Mouse (Mus musculus): ENCODE measurements around the gene Nectin2.
A peak's percentile ranks its signal among the peaks of the same experiment; 100 is the strongest.

Gene Nectin2

DNA sequence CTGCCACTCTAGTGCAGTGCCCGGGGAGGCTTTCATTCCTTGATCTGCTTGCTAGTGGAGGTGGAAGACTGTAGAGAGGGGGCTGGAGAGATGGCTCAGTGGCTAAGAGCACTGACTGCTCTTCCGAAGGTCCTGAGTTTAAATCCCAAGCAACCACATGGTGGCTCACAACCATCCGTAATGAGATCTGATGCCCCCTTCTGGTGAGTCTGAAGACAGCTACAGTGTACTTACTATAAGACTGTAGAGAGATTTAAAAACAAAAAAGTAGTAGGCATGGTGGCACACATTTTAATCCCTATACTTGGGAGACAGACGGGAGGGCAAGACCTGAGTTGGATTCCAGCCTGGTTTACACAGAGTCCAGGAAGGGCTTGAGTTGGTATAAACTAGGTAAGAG lies 37.9 kb downstream of the Nectin2 start:
- DNase-seq (ENCODE audit: low read depth, low spot score): peak; percentile 70

DNA sequence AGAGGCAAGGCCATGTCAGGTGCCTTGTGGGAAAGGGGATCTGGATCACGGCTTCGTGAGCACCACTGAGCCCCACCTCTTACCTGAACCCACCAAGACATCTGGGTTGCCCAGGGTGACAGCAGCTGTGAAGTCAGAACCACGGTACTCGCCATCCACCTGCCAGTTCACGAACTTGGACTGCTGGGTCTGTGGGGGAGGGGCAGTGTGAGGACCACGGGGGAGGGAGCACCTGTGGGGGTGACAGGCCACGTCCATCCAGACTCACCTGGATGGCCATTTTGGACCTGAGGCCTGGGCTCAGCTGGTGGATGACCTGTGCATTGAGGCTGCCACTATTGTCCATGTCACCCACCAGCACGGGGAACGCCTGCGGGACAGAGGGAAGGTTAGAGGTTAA lies 39.6 kb downstream of the Nectin2 start:
- no peak for DNase-seq (ENCODE audit: low read depth, low spot score)

- DNase-seq (ENCODE audit: low read depth, low spot score): no peak
Measured at GRCm38 (mm10) chr7:19705271-19705670, 45.0 kb downstream of the Nectin2 start.

GRCm38 (mm10) chr7:19704475-19704874 lies 45.8 kb downstream of the Nectin2 start:
- no peak for DNase-seq (ENCODE audit: low read depth, low spot score)

GRCm38 (mm10) chr7:19702859-19703555 lies 47.3 kb downstream of the Nectin2 start:
- DNase-seq (ENCODE audit: low read depth, low spot score): no peak

- peak; percentile 82 for DNase-seq (ENCODE audit: low read depth, low spot score)
Measured at GRCm38 (mm10) chr7:19701069-19701761, 49.1 kb downstream of the Nectin2 start.

DNA sequence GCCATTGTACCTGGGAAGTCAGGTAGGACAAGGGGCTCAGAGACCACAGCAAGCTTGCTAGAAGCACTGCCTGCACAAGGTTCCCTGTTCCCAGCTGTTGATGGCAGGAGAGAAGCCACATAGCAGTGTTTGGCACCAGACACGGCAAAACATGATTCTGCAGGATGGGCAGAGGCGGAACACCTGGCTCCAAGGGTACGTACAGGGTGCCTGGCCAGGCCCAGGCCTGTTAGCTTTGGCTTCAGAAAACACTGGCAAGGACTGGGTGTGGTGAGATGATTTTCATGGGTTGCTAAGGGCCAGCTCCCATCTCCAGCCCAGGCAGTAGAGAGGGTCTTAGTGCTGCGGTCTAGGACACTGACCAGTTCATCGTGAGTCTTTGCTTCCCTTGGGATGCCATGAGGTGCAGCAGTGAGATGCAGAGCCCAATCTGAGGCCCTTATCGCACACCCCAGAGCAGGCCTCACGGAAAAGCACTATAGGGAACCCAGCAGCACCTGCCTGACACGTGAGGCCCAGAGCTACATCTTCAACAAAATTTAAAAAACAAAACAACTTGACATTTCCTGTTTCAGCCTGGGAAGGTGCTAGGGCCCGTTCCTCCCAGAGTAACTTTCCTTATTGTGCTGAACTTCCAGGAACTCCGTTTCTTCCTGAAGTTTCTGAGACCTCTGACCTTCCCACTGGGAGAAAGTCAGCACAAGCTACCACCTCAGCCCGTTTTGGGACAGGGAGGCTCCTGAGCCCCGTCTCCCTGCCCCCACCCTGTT lies 49.8 kb downstream of the Nectin2 start:
- peak; percentile 75 for DNase-seq (ENCODE audit: low read depth, low spot score)

GRCm38 (mm10) chr7:19699827-19700148 lies 50.5 kb downstream of the Nectin2 start:
- DNase-seq (ENCODE audit: low read depth, low spot score): no peak

GRCm38 (mm10) chr7:19698907-19699826 lies 51.1 kb downstream of the Nectin2 start, which contains the start of gene Apoe:
Gene Apoe (minus strand): TSS chr7:19699188.
- DNase-seq (ENCODE audit: low read depth, low spot score): peak; percentile 88

DNA sequence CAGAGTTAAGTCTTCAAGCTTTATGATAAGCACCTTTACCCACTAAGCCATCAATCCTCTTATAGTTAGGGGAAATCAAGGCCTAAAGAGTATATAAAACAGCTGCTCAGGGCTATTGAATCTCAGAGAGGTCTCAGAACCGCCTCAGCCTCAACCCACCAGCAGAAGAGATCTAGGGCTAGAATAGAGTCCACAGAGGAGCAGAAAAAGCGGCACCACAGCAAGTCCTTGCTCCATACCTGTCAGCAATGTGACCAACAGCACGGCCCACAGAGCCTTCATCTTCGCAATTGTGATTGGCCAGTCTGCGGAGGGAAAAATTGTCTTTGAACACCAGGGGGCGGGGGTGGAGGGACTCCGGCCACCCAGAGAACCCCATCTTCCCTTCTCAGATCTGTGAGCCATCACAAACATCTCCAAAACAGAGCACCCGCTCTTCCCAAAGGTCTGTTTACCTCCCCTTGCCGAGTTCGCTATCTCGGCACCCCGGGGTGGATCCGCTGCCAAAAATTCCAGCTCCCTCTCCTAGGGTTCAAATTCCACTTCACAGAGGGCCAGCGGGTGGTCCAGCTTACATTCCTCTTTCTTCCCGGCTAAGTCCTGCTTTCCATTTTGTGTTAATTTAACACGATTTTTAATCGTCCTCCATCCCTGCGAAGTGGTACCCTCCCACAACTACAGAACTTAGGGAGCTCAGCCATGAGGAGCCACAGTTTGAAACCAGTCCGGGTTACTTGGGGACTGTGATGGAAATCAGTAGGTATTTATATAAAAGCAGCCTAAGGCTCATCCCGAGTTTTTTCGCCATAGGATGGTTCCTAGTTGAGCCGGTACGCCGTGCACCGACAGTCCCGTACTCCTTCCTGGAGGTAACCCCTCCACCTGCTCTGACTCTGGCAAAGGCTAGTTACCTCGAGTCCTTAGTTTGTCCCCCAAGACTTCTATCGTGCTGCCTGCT lies 52.1 kb downstream of the Nectin2 start:
- peak; percentile 70 for DNase-seq (ENCODE audit: low read depth, low spot score)

GRCm38 (mm10) chr7:19696336-19696873 lies 53.9 kb downstream of the Nectin2 start:
- DNase-seq (ENCODE audit: low read depth, low spot score): peak; percentile 51

DNA sequence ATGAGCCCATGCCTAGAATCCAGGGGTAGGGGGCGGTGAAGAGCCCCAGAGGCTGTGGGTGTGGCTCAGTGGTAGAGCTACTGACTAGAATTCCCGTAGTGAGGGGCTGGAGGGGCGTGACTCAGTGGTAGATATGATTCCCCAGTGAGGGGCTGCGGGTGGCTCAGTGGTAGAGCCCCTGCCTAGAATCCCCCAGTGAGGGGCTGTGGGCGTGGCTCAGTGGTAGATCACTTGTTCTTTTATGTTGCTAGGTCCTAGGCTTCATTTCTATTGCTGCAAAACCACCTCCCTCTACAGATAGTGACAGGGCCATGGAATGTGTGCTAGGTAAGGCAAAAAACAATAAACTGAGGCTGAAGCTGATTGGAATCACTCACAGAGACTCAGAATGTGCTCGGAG lies 54.4 kb downstream of the Nectin2 start:
- peak; percentile 49 for DNase-seq (ENCODE audit: low read depth, low spot score)

- no peak for DNase-seq (ENCODE audit: low read depth, low spot score)
Measured at GRCm38 (mm10) chr7:19695213-19695594, 55.1 kb downstream of the Nectin2 start.

DNA sequence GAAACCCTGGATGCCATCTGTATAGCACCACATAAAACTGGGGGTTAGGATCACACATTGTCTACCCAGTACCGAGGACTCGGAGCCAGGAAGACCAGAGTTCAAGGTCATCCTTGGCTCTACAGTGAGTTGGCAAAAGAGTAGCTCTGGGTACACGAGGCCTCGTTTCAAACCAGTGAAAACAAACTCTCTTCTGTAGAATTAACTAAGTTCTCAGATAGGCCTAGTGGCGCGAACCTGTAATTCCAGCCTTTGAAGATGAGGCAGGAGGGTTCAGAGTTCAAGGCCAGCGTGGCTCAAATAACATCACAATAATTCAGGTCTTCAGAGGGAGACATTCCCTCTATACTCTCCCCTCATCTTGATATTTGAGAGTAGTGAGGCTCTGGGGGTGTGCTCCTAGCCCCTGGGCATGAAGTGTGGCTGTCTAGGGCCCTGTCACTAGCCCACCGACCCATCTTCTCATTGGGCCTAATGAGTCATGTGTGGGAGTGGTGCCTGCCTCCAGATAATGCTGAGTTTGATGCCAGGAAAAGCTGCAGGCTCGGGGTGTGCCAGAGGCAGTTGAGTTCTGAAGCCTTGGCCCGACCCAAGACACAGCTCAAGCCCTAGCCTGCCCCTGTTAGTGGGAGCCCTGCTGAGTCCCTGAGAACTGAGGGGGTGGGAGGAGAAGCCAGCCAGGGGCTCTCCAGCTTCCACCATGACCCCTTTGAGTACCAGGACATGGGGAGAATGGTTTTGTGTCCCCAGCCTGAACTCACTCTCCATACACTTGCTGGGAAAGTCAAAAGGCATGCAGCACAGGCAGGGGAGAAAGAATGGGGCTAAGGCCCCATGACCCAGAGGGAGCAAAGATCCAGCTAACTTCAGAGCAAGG lies 55.7 kb downstream of the Nectin2 start:
- DNase-seq (ENCODE audit: low read depth, low spot score): no peak

DNA sequence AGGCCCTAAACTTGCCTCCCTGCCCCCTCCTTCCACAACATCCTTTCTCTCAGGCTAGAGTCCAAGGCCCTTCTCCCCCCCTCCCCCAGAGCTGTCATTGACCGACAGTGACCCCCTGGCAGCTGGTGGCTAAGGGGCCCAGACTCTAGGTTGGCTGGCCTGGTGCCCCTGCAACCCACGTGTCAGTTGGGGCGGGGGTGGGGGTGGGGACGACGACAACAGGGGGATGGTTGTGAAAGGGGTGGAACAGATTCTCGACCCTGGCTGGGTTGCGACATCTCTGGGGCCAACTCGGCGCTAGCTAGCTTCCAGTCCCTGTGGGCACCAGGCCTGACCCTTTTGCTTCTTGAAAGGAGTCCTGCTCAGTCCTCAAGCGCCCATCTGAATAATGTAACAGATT lies 56.9 kb downstream of the Nectin2 start:
- no peak for DNase-seq (ENCODE audit: low read depth, low spot score)

GRCm38 (mm10) chr7:19691873-19692865 lies 58.1 kb downstream of the Nectin2 start, which contains the start of gene Apoc1:
Gene Apoc1 (minus strand): TSS chr7:19692660.
- peak; percentile 97 for DNase-seq (ENCODE audit: low read depth, low spot score)

GRCm38 (mm10) chr7:19691434-19691833 lies 58.8 kb downstream of the Nectin2 start:
- DNase-seq (ENCODE audit: low read depth, low spot score): peak; percentile 56

- no peak for DNase-seq (ENCODE audit: low read depth, low spot score)
Measured at GRCm38 (mm10) chr7:19690845-19691244, 59.4 kb downstream of the Nectin2 start.
